Mouse (Mus musculus) midbrain, embryonic 12.5 days (tissue): ENCODE data around the gene Ssh3. TPM values are rescaled to one million over a fixed set of nuclear protein-coding genes. Genes with fewer than 3 reads are reported as not detected.
A peak's percentile ranks its signal among the peaks of the same experiment; 100 is the strongest.

Experiments used
- ATAC-seq: fragments of 200-750 bp; cut with Nextera tagmentation; 2 replicates; pipeline ENCODE4 v1.8.0; 2017; ENCODE audit warnings: low read depth, moderate TSS enrichment, moderate library complexity; ENCODE audit not compliant: low FRiP score
- H3K27ac ChIP-seq: fragments of 300-500 bp; sonication (generic); replicated peaks from 2 replicates; pipeline ENCODE4 v1.5.1; 2016; ENCODE audit warnings: mild to moderate bottlenecking
- H3K27me3 ChIP-seq: fragments of 300-500 bp; sonication (generic); 2 replicates; pipeline ENCODE4 v1.6.1; 2016; ENCODE audit warnings: mild to moderate bottlenecking
- H3K36me3 ChIP-seq: fragments of 300-500 bp; sonication (generic); 2 replicates; pipeline ENCODE4 v1.6.1; 2016
- H3K4me1 ChIP-seq: fragments of 300-500 bp; sonication (generic); 2 replicates; pipeline ENCODE4 v1.6.1; 2016
- H3K4me2 ChIP-seq: fragments of 300-500 bp; sonication (generic); replicated peaks from 2 replicates; pipeline ENCODE4 v1.6.1; 2016; ENCODE audit warnings: mild to moderate bottlenecking, moderate library complexity
- H3K4me3 ChIP-seq: fragments of 300-500 bp; sonication (generic); 2 replicates; pipeline ENCODE4 v1.5.1; 2016; ENCODE audit warnings: mild to moderate bottlenecking
- H3K9ac ChIP-seq: fragments of 300-500 bp; sonication (generic); replicated peaks from 2 replicates; pipeline ENCODE4 v1.6.1; 2016; ENCODE audit warnings: mild to moderate bottlenecking, moderate library complexity
- H3K9me3 ChIP-seq: fragments of 300-500 bp; sonication (generic); 2 replicates; pipeline ENCODE4 v1.6.1; 2016; ENCODE audit warnings: mild to moderate bottlenecking
- WGBS: fragments of 180-500 bp; shearing (Covaris S2); methylation state at CpG from one replicate; pipeline ENCODE4 v1.1.7; 2016; 5-methylcytosine and 5-hydroxymethylcytosine counted together
- polyA plus RNA-seq: library from polyadenylated mRNA; unstranded; fragments of >200 nt; fragmentation: Nextera tagmentation; extraction: Ambion mirVana; gene quantifications from 2 replicates; pipeline ENCODE4 v1.2.1, GENCODE M21; 2016

The Ssh3 gene
- polyA plus RNA-seq, 1 experiment from 2014 or later, result 7.5 TPM

DNA sequence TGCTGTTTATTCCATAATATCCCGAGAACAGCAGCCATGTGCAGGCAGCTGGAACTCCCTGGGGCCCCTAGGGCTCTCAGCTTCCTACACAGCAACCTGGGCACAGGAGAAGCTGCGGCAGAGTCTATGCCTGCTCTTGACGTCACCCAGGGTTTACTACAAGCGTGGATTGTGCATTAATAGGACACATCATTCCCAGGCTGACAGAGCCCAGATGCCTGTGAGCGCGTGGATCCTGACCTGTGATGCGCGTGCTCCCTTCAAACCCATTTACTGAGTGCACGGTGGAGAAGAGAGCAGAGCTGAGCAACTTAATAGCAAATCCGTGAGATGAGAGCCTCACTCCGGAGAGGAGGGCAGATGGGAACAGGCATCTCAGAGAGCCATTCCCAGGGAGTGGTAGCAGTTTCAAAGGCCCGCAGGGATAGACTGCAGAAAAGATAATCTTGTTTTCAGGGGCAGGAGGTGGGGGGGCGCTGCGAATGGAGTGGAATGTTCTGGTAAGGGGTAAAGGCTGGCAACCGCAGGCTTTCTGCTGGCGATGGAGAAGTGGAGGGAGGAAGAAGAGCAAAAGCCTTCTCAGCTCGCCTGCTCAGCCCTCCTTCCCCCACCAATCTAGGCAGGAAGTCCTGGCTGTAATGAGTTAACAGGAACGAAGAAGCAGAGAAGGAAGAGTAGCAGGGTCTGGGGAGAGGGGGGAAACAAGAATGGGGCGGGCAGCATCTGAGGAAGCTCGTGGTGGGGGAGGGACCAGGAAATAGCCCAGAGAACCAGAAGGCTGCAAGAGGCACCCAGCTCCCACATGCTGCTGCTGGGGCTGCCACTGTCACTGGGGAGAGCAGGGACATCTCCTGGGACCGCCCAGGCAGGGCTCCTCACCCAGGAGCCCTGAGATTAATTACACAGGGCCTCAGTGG is 33.0 kb upstream of the Ssh3 start:
- Histone ChIP-seq H3K9me3 (no peaks in the 10 kb centered on the region), H3K27ac (peak overlapping the region; percentile 76), H3K4me2 (peak overlapping the region; percentile 22), H3K4me1 (peaks cover 48% of the 10 kb centered on the region), H3K9ac (peak overlapping the region; percentile 37), H3K36me3 (no peaks in the 10 kb centered on the region), H3K27me3 (no peaks in the 10 kb centered on the region), H3K4me3 (no peak overlapping the region)
- WGBS, result 37% methylated on average over 21 of the region's 21 CpGs
- ATAC-seq, result no peak

DNA sequence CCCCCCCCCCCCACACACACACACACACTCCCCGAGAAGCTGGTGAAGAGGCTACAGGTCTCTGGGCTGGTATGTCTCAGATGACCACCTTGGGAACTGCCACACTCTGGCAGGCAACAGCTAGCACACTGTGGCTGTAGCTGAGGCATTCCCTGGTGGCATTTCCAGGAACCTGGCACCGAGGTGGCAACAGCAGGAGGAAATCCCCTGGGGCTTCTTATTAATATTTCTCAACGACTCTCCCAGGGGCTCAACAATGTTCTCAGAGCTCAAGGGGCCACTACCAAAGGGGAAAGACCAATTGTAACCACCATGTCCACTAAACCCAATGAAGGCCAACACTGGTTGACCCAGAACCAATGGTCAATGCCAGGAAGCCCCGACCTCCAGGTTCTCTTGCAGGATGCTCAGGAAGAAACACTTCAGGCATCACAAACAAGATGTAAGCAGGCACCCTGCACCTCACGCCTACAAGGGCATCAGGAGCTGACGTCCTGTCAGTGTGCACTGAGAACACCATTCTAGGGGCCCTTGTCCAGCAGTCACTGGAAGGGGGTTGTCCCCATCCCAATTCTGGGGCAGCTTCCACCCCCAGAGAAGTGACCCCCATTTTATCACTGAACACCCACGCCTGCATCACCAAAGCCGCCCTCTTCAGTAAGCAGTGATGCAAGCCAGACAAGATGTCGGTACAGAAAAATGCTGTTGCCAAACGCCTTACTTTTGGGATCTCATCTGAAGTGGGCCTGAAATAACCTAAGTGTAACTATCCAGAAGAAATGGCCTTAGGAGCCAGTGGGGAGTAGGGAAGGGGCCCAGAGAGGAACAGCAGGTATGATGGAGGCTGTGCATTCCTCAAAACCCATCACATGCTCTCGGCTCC is 32.1 kb upstream of the Ssh3 start:
- H3K9ac ChIP-seq, result peak overlapping the region; percentile 37; the same call in 1 of the 2 replicates
- H3K4me3 ChIP-seq, result no peak overlapping the region
- H3K4me2 ChIP-seq, result peak overlapping the region; percentile 22
- H3K36me3 ChIP-seq, result no peaks in the 10 kb centered on the region
- H3K27me3 ChIP-seq, result no peaks in the 10 kb centered on the region
- H3K4me1 ChIP-seq, result peaks cover 45% of the 10 kb centered on the region
- 74% methylated on average over 11 of the region's 11 CpGs for WGBS
- peak overlapping the region; percentile 76; the same call in 1 of the 2 replicates for H3K27ac ChIP-seq
- no peak for ATAC-seq
- no peaks in the 10 kb centered on the region for H3K9me3 ChIP-seq

DNA sequence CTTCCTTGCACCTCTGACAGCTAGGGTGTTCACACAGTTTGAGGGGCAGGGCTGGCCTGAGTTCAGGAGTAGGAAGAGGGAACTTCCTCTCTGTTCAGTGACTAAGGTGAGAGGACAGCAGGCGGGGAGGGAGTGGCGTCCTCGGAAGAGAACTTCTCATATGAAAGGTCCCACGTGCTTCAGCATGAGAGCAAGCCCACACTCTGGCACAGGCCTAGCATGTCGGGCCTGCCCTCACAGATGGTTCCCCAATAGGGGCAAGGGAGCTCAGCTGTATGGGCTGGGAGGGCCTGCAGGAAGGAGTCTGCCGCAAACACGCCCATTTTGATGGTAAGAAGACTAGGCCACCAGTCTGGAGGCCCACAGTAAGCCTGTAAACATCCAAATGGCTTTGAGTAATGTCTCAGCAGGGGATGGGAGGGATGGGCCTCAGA is 31.3 kb upstream of the Ssh3 start:
- ATAC-seq, result no peak
- no peaks in the 10 kb centered on the region for H3K27me3 ChIP-seq
- H3K4me2 ChIP-seq, result no peak overlapping the region
- H3K36me3 ChIP-seq, result no peaks in the 10 kb centered on the region
- WGBS, result 44% methylated on average over 7 of the region's 7 CpGs
- no peak overlapping the region for H3K9ac ChIP-seq
- no peak overlapping the region for H3K27ac ChIP-seq
- no peaks in the 10 kb centered on the region for H3K9me3 ChIP-seq
- H3K4me1 ChIP-seq, result peaks cover 44% of the 10 kb centered on the region
- no peak overlapping the region for H3K4me3 ChIP-seq

DNA sequence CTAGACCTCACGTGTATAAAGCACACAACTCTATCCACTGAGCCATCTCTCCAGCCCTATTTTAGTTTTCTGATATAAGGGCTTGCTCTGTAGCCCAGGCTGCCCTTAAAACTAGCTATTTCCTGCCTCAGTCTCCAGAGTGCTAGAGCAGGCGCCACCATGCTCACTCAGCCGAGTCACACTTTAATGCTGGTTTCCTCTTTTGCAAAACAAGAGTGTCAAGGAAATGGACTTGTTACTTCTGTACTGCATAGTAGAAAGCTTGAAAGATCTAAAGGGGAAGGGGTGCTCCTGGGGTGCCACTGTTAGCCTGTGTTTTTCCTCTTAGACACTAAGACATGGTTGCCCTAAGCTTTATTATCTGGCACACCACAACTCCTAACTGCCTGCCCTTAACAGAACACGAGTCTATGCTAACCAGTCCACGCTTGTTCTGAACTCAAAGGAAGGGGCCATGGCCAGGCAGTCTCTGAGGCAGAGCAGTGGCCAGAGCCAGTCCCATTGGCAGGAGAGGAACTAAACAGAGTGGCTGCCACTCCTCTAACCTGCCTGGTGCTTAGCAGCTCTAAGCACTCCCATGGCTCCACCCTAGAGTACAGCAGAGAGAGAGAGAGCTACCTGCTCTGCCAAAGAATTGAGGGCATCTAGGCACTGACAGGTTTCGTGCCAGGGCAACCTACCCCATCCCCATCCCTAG is 30.7 kb upstream of the Ssh3 start:
- H3K4me1 ChIP-seq, result peaks cover 38% of the 10 kb centered on the region
- 81% methylated on average over 6 of the region's 6 CpGs for WGBS

DNA sequence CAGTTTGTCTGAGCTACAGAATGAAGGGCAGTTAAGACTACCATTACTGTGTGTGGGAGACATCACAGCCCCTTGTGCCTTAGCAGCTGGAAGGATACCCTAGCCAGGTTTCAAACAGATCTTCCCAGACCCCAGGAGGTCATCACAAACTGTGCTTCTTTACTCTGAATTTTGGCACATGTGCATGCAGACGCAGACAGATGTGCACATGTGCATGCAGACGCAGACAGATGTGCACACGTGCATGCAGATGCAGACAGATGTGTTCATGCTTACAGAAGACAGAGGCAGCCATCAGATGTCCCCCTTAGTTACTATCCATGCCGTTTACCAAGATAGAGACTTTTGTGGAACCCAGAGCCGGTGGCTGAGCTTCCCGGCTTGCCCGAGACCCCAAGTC is 30.1 kb upstream of the Ssh3 start:
- no peak for ATAC-seq
- WGBS, result 88% methylated on average over 7 of the region's 7 CpGs
- Histone ChIP-seq H3K4me3 (no peak overlapping the region), H3K9me3 (no peaks in the 10 kb centered on the region), H3K4me1 (peaks cover 32% of the 10 kb centered on the region), H3K4me2 (no peak overlapping the region), H3K36me3 (peaks cover 3% of the 10 kb centered on the region; the same call in 1 of the 2 replicates), H3K9ac (no peak overlapping the region), H3K27me3 (no peaks in the 10 kb centered on the region), H3K27ac (no peak overlapping the region)

More for the DNA sequence above, 30.7 kb upstream of the Ssh3 start:
- H3K27ac ChIP-seq, result no peak overlapping the region
- H3K36me3 ChIP-seq, result no peaks in the 10 kb centered on the region
- no peak for ATAC-seq
- H3K27me3 ChIP-seq, result no peaks in the 10 kb centered on the region
- no peak overlapping the region for H3K4me3 ChIP-seq
- H3K9me3 ChIP-seq, result no peaks in the 10 kb centered on the region
- no peak overlapping the region for H3K4me2 ChIP-seq
- H3K9ac ChIP-seq, result no peak overlapping the region

DNA sequence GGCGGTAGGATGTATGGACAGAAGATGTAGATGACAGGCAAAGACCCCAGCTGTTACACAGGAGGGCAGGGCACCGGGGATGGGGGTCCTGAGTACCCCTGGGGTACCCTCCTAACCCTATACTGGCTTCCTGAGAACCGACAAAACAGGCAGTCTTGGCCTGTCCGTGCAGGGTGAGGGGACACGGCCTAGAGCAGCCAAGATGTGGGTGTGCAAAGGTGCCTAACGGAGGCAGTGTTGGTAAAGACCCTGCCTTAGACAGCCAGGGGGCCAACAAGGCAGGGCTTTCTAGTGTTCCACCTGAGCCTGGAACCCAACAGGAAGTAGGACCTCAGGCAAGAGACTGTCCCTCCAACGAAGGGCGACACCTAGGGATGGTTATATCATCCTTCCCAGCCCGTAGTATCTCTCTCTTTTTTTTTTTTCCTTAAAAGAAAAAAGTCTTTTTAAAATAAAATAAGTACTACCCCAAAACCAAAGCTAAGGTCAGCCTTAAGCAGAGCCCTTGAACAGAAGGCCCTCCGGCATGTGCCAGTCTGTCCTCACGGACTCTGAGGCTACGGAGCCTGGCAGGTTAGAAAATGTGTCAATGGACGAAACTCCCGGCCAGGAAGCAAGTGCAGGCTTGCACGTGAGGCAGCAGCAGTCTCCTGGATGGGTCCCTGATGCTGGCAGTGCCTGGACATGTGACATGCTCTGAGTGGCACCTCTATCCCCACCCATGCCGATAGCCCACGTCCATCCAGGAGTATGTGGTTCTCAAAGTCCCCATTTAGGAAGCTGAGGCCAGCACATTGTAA is 29.5 kb upstream of the Ssh3 start:
- Histone ChIP-seq H3K4me1 (peaks cover 26% of the 10 kb centered on the region), H3K27me3 (no peaks in the 10 kb centered on the region)
- 92% methylated on average over 17 of the region's 17 CpGs for WGBS

DNA sequence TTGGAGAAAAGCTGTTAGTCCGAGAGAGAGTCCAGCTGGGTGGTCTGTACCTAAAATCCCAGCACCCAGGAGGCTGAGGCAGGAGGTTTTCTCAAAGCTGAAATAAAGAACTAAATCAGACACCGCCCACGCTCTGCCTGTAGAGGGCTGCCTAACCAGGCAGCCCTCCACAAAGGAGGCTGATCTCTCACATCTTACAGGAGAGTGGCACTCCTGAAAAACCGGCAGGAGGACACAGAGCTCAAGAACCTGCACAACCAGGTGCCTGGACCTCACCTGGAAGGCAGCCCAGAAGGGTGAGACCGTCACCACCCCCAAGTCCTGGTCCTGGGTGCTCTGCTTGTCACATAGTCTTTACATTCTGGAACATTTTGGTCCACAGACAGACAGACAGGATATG is 28.9 kb upstream of the Ssh3 start:
- Histone ChIP-seq H3K27ac (no peak overlapping the region), H3K4me3 (no peak overlapping the region), H3K9me3 (no peaks in the 10 kb centered on the region), H3K9ac (no peak overlapping the region), H3K27me3 (no peaks in the 10 kb centered on the region), H3K4me1 (peaks cover 19% of the 10 kb centered on the region), H3K4me2 (no peak overlapping the region), H3K36me3 (peaks cover 10% of the 10 kb centered on the region; the same call in 1 of the 2 replicates)
- ATAC-seq, result no peak
- 91% methylated on average over 5 of the region's 5 CpGs for WGBS

More for the DNA sequence above, 29.5 kb upstream of the Ssh3 start:
- H3K36me3 ChIP-seq, result peaks cover 5% of the 10 kb centered on the region; the same call in 1 of the 2 replicates
- no peak overlapping the region for H3K4me3 ChIP-seq
- no peak overlapping the region for H3K9ac ChIP-seq
- no peak overlapping the region for H3K27ac ChIP-seq
- H3K4me2 ChIP-seq, result no peak overlapping the region
- no peaks in the 10 kb centered on the region for H3K9me3 ChIP-seq
- ATAC-seq, result no peak

DNA sequence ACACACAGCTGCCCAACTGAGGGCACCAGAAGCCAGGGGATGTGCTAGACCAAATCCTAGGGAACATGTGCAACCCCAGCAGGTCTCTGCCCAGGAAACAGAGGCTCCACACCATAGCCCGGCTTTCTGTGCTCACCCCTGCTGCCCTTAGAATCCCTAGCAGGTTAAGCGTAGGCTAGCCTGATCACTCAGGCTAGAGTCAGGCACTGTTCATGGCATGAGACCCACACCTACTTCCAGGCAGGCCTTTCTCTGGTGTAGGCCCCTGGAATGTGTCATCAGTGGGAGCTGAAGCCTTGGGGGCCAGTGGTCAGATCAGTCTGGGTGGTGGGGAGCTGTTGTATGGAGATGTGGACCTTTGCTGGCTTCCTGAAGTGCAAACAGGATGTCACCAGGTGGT is 27.6 kb upstream of the Ssh3 start:
- Histone ChIP-seq H3K27me3 (no peaks in the 10 kb centered on the region), H3K4me2 (no peak overlapping the region), H3K9me3 (no peaks in the 10 kb centered on the region), H3K9ac (no peak overlapping the region), H3K27ac (no peak overlapping the region), H3K4me3 (no peak overlapping the region), H3K36me3 (peaks cover 22% of the 10 kb centered on the region), H3K4me1 (peaks cover 7% of the 10 kb centered on the region)
- 85% methylated on average over 2 of the region's 2 CpGs for WGBS
- ATAC-seq, result no peak

DNA sequence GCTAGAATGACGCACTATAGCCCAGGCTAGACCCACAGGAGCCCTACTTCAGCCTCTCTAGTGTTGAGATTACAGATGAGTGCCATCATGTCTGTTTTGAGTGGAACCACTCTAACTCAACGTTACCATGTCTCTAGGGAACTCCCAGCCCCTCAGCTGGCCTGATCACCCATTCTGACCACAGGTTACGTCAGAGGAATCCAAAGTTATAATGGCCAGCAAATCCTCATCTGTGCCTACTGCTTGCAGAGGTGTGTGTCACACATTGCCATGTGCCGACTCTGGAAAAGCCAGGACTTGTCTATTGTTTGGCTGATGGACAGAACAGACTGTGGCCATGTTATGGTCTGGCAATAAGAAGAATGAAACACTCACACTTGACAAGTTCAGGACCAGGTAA is 26.4 kb upstream of the Ssh3 start:
- H3K4me3 ChIP-seq, result no peak overlapping the region
- no peaks in the 10 kb centered on the region for H3K9me3 ChIP-seq
- no peaks in the 10 kb centered on the region for H3K27me3 ChIP-seq
- H3K36me3 ChIP-seq, result peaks cover 34% of the 10 kb centered on the region
- no peak overlapping the region for H3K27ac ChIP-seq
- no peak for ATAC-seq
- 89% methylated on average over 4 of the region's 4 CpGs for WGBS
- no peak overlapping the region for H3K4me2 ChIP-seq
- H3K9ac ChIP-seq, result no peak overlapping the region
- H3K4me1 ChIP-seq, result no peaks in the 10 kb centered on the region

DNA sequence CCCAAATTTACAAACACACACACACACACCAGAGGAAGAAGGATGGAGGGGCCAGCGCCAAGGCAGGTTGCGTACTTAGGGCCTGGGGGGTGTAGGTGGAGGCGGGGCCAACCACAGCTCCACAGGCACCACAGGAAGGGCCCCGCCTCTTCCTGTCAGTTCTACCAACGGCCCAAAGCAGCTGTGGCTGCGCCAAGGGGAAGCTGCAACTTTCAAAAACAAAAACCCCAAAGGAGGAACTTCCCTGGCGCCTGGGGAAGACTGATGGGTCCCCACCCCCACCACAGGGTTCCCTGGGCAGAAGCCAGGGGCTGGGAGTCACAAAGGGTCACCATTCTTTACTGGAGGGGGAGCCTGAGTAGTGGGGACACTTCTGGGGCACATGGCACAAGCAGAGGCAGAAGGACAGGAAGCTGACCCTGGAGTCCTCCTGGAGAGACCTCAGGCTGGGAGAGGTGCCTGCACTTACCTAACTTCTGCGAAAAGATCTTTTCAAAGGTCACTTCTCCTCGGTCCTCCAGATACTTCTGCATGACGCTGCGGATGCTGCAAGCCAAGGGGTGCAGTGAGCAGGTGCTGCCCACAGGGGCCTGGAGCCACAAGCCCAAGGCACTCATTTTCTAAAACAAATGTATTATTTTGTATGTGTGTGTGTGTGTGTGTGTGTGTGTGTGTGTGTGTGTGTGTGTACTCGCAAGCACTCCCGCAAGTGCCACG is 25.6 kb upstream of the Ssh3 start:
- Histone ChIP-seq H3K4me3 (no peak overlapping the region), H3K36me3 (peaks cover 43% of the 10 kb centered on the region), H3K4me1 (no peaks in the 10 kb centered on the region), H3K27me3 (no peaks in the 10 kb centered on the region), H3K27ac (no peak overlapping the region), H3K4me2 (no peak overlapping the region), H3K9ac (no peak overlapping the region), H3K9me3 (no peaks in the 10 kb centered on the region)
- ATAC-seq, result no peak
- 78% methylated on average over 14 of the region's 14 CpGs for WGBS
